In genomic region chr7:19457414-19458071, GRCm38 (mm10) we compare ENCODE assay signal across 8 mouse cellular contexts. TPM values are rescaled to one million over a fixed set of nuclear protein-coding genes. Genes with fewer than 3 reads are reported as not detected.
DNase-seq lines count a peak whose midpoint lies in the region; ATAC-seq and TF ChIP-seq lines count a peak whose summit lies in the region.

No protein-coding gene starts in this region.

- ATAC-seq in embryonic facial prominence, embryonic 14.5 days (ENCODE audit: low read depth) = no peak; the same call in 1 of the 2 replicates
- no peak for ATAC-seq in limb, embryonic 14.5 days (ENCODE audit: low FRiP score, low read depth)
- no peak; the same call in 1 of the 2 replicates for ATAC-seq in granulocyte monocyte progenitor cell, adult 5-6 weeks (replicated peaks; ENCODE audit: poor library complexity, severe bottlenecking)

- TF ChIP-seq CTCF in C2C12 (IDR thresholded peaks at IDR 0.05; ENCODE audit: control insufficient read depth, insufficient read depth, insufficient read length) = no peak
- no peak for TF ChIP-seq CTCF in small intestine, adult 2 months (IDR thresholded peaks at IDR 0.05; ENCODE audit: extremely low read depth, insufficient read length, insufficient replicate concordance, low read depth, low read length)

- peaks cover 3% of the 10 kb centered on the region for H3K79me3 ChIP-seq in C2C12 (ENCODE audit: low read depth)

- WGBS in heart, embryonic 10.5 days = 7% methylated on average over 14 of the region's 14 CpGs
- 9% methylated on average over 12 of the region's 14 CpGs for WGBS in embryonic facial prominence, embryonic 14.5 days
- WGBS in limb, embryonic 14.5 days = 6% methylated on average over 14 of the region's 14 CpGs
- WGBS in small intestine, adult 2 months = 12% methylated on average over 14 of the region's 14 CpGs

- peaks cover 39% of the 10 kb centered on the region for H3K36me3 ChIP-seq in heart, embryonic 10.5 days
- no peaks in the 10 kb centered on the region for H3K36me3 ChIP-seq in C2C12 (ENCODE audit: control insufficient read depth, insufficient read depth)
- H3K36me3 ChIP-seq in embryonic facial prominence, embryonic 14.5 days (ENCODE audit: control insufficient read depth, insufficient read depth, low read length) = peaks cover 11% of the 10 kb centered on the region
- peaks cover 16% of the 10 kb centered on the region; the same call in 1 of the 2 replicates for H3K36me3 ChIP-seq in limb, embryonic 14.5 days (ENCODE audit: control insufficient read depth, insufficient read depth, low read length)
- H3K36me3 ChIP-seq in small intestine, adult 2 months (ENCODE audit: control insufficient read depth, insufficient read depth, low read length) = no peaks in the 10 kb centered on the region

- H3K27me3 ChIP-seq in heart, embryonic 10.5 days (ENCODE audit: insufficient read depth, poor library complexity, severe bottlenecking) = no peaks in the 10 kb centered on the region
- H3K27me3 ChIP-seq in C2C12 (ENCODE audit: control insufficient read depth, insufficient read depth, insufficient read length) = no peaks in the 10 kb centered on the region
- no peaks in the 10 kb centered on the region for H3K27me3 ChIP-seq in embryonic facial prominence, embryonic 14.5 days (replicated peaks; ENCODE audit: control insufficient read depth, insufficient read depth, low read length)
- H3K27me3 ChIP-seq in limb, embryonic 14.5 days (ENCODE audit: control insufficient read depth, insufficient read depth, low read length) = no peaks in the 10 kb centered on the region
- no peaks in the 10 kb centered on the region for H3K27me3 ChIP-seq in small intestine, adult 2 months (ENCODE audit: control insufficient read depth, insufficient read depth, low read length)

- peaks cover 35% of the 10 kb centered on the region for H3K4me1 ChIP-seq in heart, embryonic 10.5 days
- peaks cover 12% of the 10 kb centered on the region for H3K4me1 ChIP-seq in embryonic facial prominence, embryonic 14.5 days (ENCODE audit: control insufficient read depth, insufficient read depth, low read length)
- H3K4me1 ChIP-seq in limb, embryonic 14.5 days (ENCODE audit: control insufficient read depth, insufficient read depth, low read length) = peaks cover 14% of the 10 kb centered on the region; the same call in 1 of the 2 replicates
- H3K4me1 ChIP-seq in small intestine, adult 2 months (ENCODE audit: control insufficient read depth, insufficient read depth, insufficient read length, low read length) = peaks cover 15% of the 10 kb centered on the region

- H3K4me2 ChIP-seq in embryonic facial prominence, embryonic 14.5 days (ENCODE audit: low read depth, low read length) = peak overlapping the region; percentile 85
- H3K4me2 ChIP-seq in limb, embryonic 14.5 days (replicated peaks; ENCODE audit: low read depth, low read length, severe bottlenecking) = peak overlapping the region; percentile 65

- H3ac ChIP-seq in C2C12 (ENCODE audit: control insufficient read depth, insufficient read length, low read depth) = peak overlapping the region; percentile 63

- peak overlapping the region; percentile 92 for H3K27ac ChIP-seq in heart, embryonic 10.5 days
- H3K27ac ChIP-seq in embryonic facial prominence, embryonic 14.5 days (replicated peaks; ENCODE audit: low read depth, low read length) = peak overlapping the region; percentile 81
- H3K27ac ChIP-seq in limb, embryonic 14.5 days (replicated peaks; ENCODE audit: low read depth, low read length) = peak overlapping the region; percentile 67
- H3K27ac ChIP-seq in small intestine, adult 2 months (ENCODE audit: insufficient read depth, low read depth, low read length) = no peak overlapping the region

- peak overlapping the region; percentile 99 for H3K4me3 ChIP-seq in heart, embryonic 10.5 days
- peak overlapping the region; percentile 57 for H3K4me3 ChIP-seq in C2C12 (ENCODE audit: insufficient read depth, poor library complexity, severe bottlenecking)
- peak overlapping the region; percentile 98 for H3K4me3 ChIP-seq in embryonic facial prominence, embryonic 14.5 days (ENCODE audit: low read depth, low read length)
- peak overlapping the region; percentile 89 for H3K4me3 ChIP-seq in limb, embryonic 14.5 days (replicated peaks; ENCODE audit: low read length)
- H3K4me3 ChIP-seq in small intestine, adult 2 months (ENCODE audit: low read depth, low read length) = peak overlapping the region; percentile 99

- peak overlapping the region; percentile 83 for H3K9ac ChIP-seq in embryonic facial prominence, embryonic 14.5 days (ENCODE audit: low read depth, low read length)
- peak overlapping the region; percentile 87 for H3K9ac ChIP-seq in limb, embryonic 14.5 days (ENCODE audit: low read depth, low read length, severe bottlenecking)

- DNase-seq in heart, embryonic 10.5 days (ENCODE audit: low spot score) = no peak
- no peak for DNase-seq in heart, adult 11 months
- DNase-seq in embryonic facial prominence, embryonic 14.5 days (ENCODE audit: low spot score) = no peak
- no peak for DNase-seq in limb, embryonic 14.5 days (ENCODE audit: low spot score)
- DNase-seq in kidney, postnatal 4 days = no peak

- TF ChIP-seq POLR2A in limb, embryonic 14.5 days (IDR thresholded peaks at IDR 0.05; ENCODE audit: borderline replicate concordance, extremely low read depth, insufficient read depth, insufficient read length) = no peak
- no peak for TF ChIP-seq POLR2A in small intestine, adult 2 months (IDR thresholded peaks at IDR 0.05; ENCODE audit: low read depth, low read length)

- H3K9me3 ChIP-seq in heart, embryonic 10.5 days = no peaks in the 10 kb centered on the region
- H3K9me3 ChIP-seq in embryonic facial prominence, embryonic 14.5 days (ENCODE audit: control insufficient read depth, low read length) = no peaks in the 10 kb centered on the region
- H3K9me3 ChIP-seq in limb, embryonic 14.5 days (ENCODE audit: control insufficient read depth, low read length) = no peaks in the 10 kb centered on the region

- peaks cover 24% of the 10 kb centered on the region for H3K79me2 ChIP-seq in C2C12 (ENCODE audit: control insufficient read depth, insufficient read depth)

TF ChIP-seq in C2C12, 6 proteins besides CTCF, POLR2A, EP300 and RAD21 (continues in another document):
- TF ChIP-seq USF1 (IDR thresholded peaks at IDR 0.05; ENCODE audit: low read depth) (no peak), MAX (IDR thresholded peaks at IDR 0.05) (no peak)

RNA-seq across cellular contexts. Expression of gene Mark4, which starts 1.1 kb away (rescaled TPM):
- polyA plus RNA-seq in heart, embryonic 10.5 days (2016; fragmentation: Nextera tagmentation; extraction: Ambion mirVana) = 7.0 and 8.9 TPM in 2 replicates
- 12.9 TPM for polyA plus RNA-seq in C2C12 (2012; fragmentation: generic; extraction: Trizol)
- 10.5 and 10.9 TPM in 2 replicates for polyA plus RNA-seq in embryonic facial prominence, embryonic 14.5 days (2014; fragmentation: Nextera tagmentation; extraction: Ambion mirVana)
- polyA plus RNA-seq in limb, embryonic 14.5 days (2012; rRNA removed) = 34.8 and 39.8 TPM in 2 replicates
- 11.5 and 13.3 TPM in 2 replicates for polyA plus RNA-seq in limb, embryonic 14.5 days (2014; fragmentation: Nextera tagmentation; extraction: Ambion mirVana)
- polyA plus RNA-seq in small intestine, adult 2 months (2012; rRNA removed) = 11.6 and 27.4 TPM in 2 replicates
- total RNA-seq in granulocyte monocyte progenitor cell, adult 5-6 weeks (2014; fragmentation: Nextera tagmentation) = 9.1 and 10.8 TPM in 2 replicates
- total RNA-seq in granulocyte monocyte progenitor cell, adult 5-6 weeks (2017) = 2.5 and 3.8 TPM in 2 replicates

RNA-seq across cellular contexts. Expression of gene Exoc3l2, which starts 5.6 kb away (rescaled TPM):
- polyA plus RNA-seq in heart, embryonic 10.5 days (2016; fragmentation: Nextera tagmentation; extraction: Ambion mirVana) = 1.8 and 2.5 TPM in 2 replicates
- 0.01 TPM for polyA plus RNA-seq in C2C12 (2012; fragmentation: generic; extraction: Trizol)
- polyA plus RNA-seq in embryonic facial prominence, embryonic 14.5 days (2014; fragmentation: Nextera tagmentation; extraction: Ambion mirVana) = 1.4 and 1.7 TPM in 2 replicates
- 3.5 and 4.9 TPM in 2 replicates for polyA plus RNA-seq in limb, embryonic 14.5 days (2012; rRNA removed)
- polyA plus RNA-seq in limb, embryonic 14.5 days (2014; fragmentation: Nextera tagmentation; extraction: Ambion mirVana) = 1.6 and 1.9 TPM in 2 replicates
- polyA plus RNA-seq in small intestine, adult 2 months (2012; rRNA removed) = 6.5 and 12.0 TPM in 2 replicates
- 1.0 and 2.5 TPM in 2 replicates for total RNA-seq in granulocyte monocyte progenitor cell, adult 5-6 weeks (2014; fragmentation: Nextera tagmentation)
- total RNA-seq in granulocyte monocyte progenitor cell, adult 5-6 weeks (2017) = 0.95 TPM in 1 of 2 replicates, not detected in the other

RNA-seq across cellular contexts. Expression of gene Bloc1s3, which starts 50.6 kb away (rescaled TPM):
- polyA plus RNA-seq in heart, embryonic 10.5 days (2016; fragmentation: Nextera tagmentation; extraction: Ambion mirVana) = 1.5 and 2.0 TPM in 2 replicates
- 4.8 TPM for polyA plus RNA-seq in C2C12 (2012; fragmentation: generic; extraction: Trizol)
- 0.74 and 0.93 TPM in 2 replicates for polyA plus RNA-seq in embryonic facial prominence, embryonic 14.5 days (2014; fragmentation: Nextera tagmentation; extraction: Ambion mirVana)
- polyA plus RNA-seq in limb, embryonic 14.5 days (2012; rRNA removed) = 6.2 and 8.8 TPM in 2 replicates
- polyA plus RNA-seq in limb, embryonic 14.5 days (2014; fragmentation: Nextera tagmentation; extraction: Ambion mirVana) = 1.2 and 1.3 TPM in 2 replicates
- 11.9 and 24.9 TPM in 2 replicates for polyA plus RNA-seq in small intestine, adult 2 months (2012; rRNA removed)
- total RNA-seq in granulocyte monocyte progenitor cell, adult 5-6 weeks (2014; fragmentation: Nextera tagmentation) = 3.1 and 4.5 TPM in 2 replicates
- total RNA-seq in granulocyte monocyte progenitor cell, adult 5-6 weeks (2017) = 0.60 and 1.0 TPM in 2 replicates

RNA-seq across cellular contexts. Expression of gene Trappc6a, which starts 50.7 kb away (rescaled TPM):
- 95.3 and 107 TPM in 2 replicates for polyA plus RNA-seq in heart, embryonic 10.5 days (2016; fragmentation: Nextera tagmentation; extraction: Ambion mirVana)
- 23.2 TPM for polyA plus RNA-seq in C2C12 (2012; fragmentation: generic; extraction: Trizol)
- polyA plus RNA-seq in embryonic facial prominence, embryonic 14.5 days (2014; fragmentation: Nextera tagmentation; extraction: Ambion mirVana) = 61.8 and 67.3 TPM in 2 replicates
- polyA plus RNA-seq in limb, embryonic 14.5 days (2012; rRNA removed) = 58.0 and 71.6 TPM in 2 replicates
- polyA plus RNA-seq in limb, embryonic 14.5 days (2014; fragmentation: Nextera tagmentation; extraction: Ambion mirVana) = 70.2 and 79.8 TPM in 2 replicates
- polyA plus RNA-seq in small intestine, adult 2 months (2012; rRNA removed) = 56.3 and 120 TPM in 2 replicates
- 75.3 and 83.4 TPM in 2 replicates for total RNA-seq in granulocyte monocyte progenitor cell, adult 5-6 weeks (2014; fragmentation: Nextera tagmentation)
- 28.2 and 30.6 TPM in 2 replicates for total RNA-seq in granulocyte monocyte progenitor cell, adult 5-6 weeks (2017)

RNA-seq across cellular contexts. Expression of gene Ckm, which starts 53.0 kb away (rescaled TPM):
- polyA plus RNA-seq in heart, embryonic 10.5 days (2016; fragmentation: Nextera tagmentation; extraction: Ambion mirVana) = 3.6 and 9.8 TPM in 2 replicates
- 1.9 TPM for polyA plus RNA-seq in C2C12 (2012; fragmentation: generic; extraction: Trizol)
- polyA plus RNA-seq in embryonic facial prominence, embryonic 14.5 days (2014; fragmentation: Nextera tagmentation; extraction: Ambion mirVana) = 348 and 732 TPM in 2 replicates
- 89.9 and 125 TPM in 2 replicates for polyA plus RNA-seq in limb, embryonic 14.5 days (2012; rRNA removed)
- 35.4 and 91.5 TPM in 2 replicates for polyA plus RNA-seq in limb, embryonic 14.5 days (2014; fragmentation: Nextera tagmentation; extraction: Ambion mirVana)
- 31.9 and 45.3 TPM in 2 replicates for polyA plus RNA-seq in small intestine, adult 2 months (2012; rRNA removed)
- 0.85 TPM in 1 of 2 replicates, not detected in the other for total RNA-seq in granulocyte monocyte progenitor cell, adult 5-6 weeks (2014; fragmentation: Nextera tagmentation)
- 1.5 and 3.0 TPM in 2 replicates for total RNA-seq in granulocyte monocyte progenitor cell, adult 5-6 weeks (2017)
